Mouse (Mus musculus) intestine, postnatal 0 days (tissue): ENCODE data around the gene Eef1b2. TPM values are rescaled to one million over a fixed set of nuclear protein-coding genes. Genes with fewer than 3 reads are reported as not detected.

Experiments used
- ATAC-seq: fragments of 200-750 bp; cut with Nextera tagmentation; 2 replicates; pipeline ENCODE4 v1.8.0; 2017; ENCODE audit warnings: mild to moderate bottlenecking, moderate TSS enrichment, moderate library complexity
- H3K27ac ChIP-seq: fragments of 300-500 bp; sonication (generic); 2 replicates; pipeline ENCODE4 v1.5.1; 2014; ENCODE audit warnings: mild to moderate bottlenecking, low read depth, low read length, moderate library complexity
- H3K27me3 ChIP-seq: fragments of 300-500 bp; sonication (generic); replicated peaks from 2 replicates; pipeline ENCODE4 v1.6.1; 2014; ENCODE audit warnings: low read length, mixed read lengths; ENCODE audit not compliant: control insufficient read depth, insufficient read depth
- H3K36me3 ChIP-seq: fragments of 300-500 bp; sonication (generic); 2 replicates; pipeline ENCODE4 v1.6.1; 2014; ENCODE audit warnings: mild to moderate bottlenecking, moderate library complexity; ENCODE audit not compliant: control insufficient read depth, insufficient read depth
- H3K4me1 ChIP-seq: fragments of 300-500 bp; sonication (generic); replicated peaks from 2 replicates; pipeline ENCODE4 v1.6.1; 2014; ENCODE audit warnings: antibody characterized with exemption, low read length, mixed read lengths; ENCODE audit not compliant: control insufficient read depth, insufficient read depth
- H3K4me2 ChIP-seq: fragments of 300-500 bp; sonication (generic); replicated peaks from 2 replicates; pipeline ENCODE4 v1.6.1; 2014; ENCODE audit warnings: low read depth, mild to moderate bottlenecking, moderate library complexity
- H3K4me3 ChIP-seq: fragments of 300-500 bp; sonication (generic); 2 replicates; pipeline ENCODE4 v1.5.1; 2014; ENCODE audit warnings: low read depth, low read length
- H3K9ac ChIP-seq: fragments of 300-500 bp; sonication (generic); 2 replicates; pipeline ENCODE4 v1.6.1; 2014; ENCODE audit warnings: mild to moderate bottlenecking, low read depth, low read length
- H3K9me3 ChIP-seq: fragments of 300-500 bp; sonication (generic); 2 replicates; pipeline ENCODE4 v1.6.1; 2016; ENCODE audit warnings: mixed run types; ENCODE audit not compliant: control insufficient read depth
- CTCF ChIP-seq: sonication (generic); IDR thresholded peaks from 2 replicates; pipeline ENCODE4 v1.5.1; 2016; ENCODE audit warnings: low read depth, mild to moderate bottlenecking, control low read depth, antibody characterized with exemption, moderate library complexity
- WGBS: fragments of 180-500 bp; shearing (Covaris S2); extraction: QIAGEN DNeasy Blood & Tissue Kit; methylation state at CpG from one replicate; pipeline ENCODE4 v1.1.7; 2014; 5-methylcytosine and 5-hydroxymethylcytosine counted together
- polyA plus RNA-seq: library from polyadenylated mRNA; unstranded; fragments of >200 nt; fragmentation: Nextera tagmentation; extraction: Ambion mirVana; gene quantifications from 2 replicates; pipeline ENCODE4 v1.2.1, GENCODE M21; 2015

Eef1b2 gene
- polyA plus RNA-seq, 1 experiment from 2014 or later: 316 TPM

DNA sequence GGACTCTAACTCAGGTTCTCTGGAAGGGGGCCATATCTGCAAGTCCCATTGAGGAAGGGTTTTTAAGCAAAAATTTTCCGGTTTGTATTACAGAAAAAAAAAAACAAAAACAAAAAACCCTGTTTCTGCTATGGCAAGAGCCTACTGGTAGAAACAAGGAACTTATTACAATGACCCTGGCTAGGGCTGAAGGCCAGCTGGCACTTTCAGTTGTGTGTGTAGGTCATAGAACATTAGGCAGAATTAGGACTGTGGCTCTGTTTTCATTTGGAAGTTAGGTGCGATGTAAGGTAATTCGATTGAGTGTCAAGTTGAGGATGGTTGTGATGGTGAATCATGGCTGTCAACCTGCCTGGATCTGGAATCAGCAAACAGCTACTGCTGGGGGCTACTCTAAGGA, 11.9 kb downstream of the Eef1b2 start:
- no peak overlapping the region for H3K4me2 ChIP-seq
- H3K27ac ChIP-seq: no peak overlapping the region
- no peaks in the 10 kb centered on the region for H3K27me3 ChIP-seq
- ATAC-seq: no peak
- no peaks in the 10 kb centered on the region for H3K36me3 ChIP-seq
- no peak overlapping the region for H3K4me3 ChIP-seq
- 83% methylated on average over 3 of the region's 3 CpGs for WGBS
- H3K9me3 ChIP-seq: no peaks in the 10 kb centered on the region
- no peak for TF ChIP-seq CTCF
- no peak overlapping the region for H3K9ac ChIP-seq
- H3K4me1 ChIP-seq: no peaks in the 10 kb centered on the region

DNA sequence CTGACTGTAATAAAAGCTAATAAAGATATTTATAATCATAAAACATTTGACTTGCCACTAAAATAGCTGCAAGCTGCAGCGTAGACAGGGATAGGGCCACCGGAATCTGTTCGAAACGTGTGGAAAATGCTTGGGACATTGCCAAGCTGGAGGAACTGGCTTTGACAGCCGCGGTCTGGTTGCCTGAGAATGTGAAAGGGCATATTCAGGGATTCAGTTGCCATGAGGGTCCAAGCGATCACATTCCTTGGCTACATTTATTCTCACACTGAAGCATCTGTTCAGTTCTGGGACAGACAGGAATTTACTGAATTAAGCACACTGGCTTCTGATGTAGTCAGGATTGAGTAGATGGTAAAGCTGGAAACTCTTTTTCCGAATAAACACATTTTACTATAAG, 14.2 kb downstream of the Eef1b2 start:
- Histone ChIP-seq H3K27ac (no peak overlapping the region), H3K4me2 (no peak overlapping the region), H3K4me1 (no peaks in the 10 kb centered on the region), H3K9ac (no peak overlapping the region), H3K4me3 (no peak overlapping the region), H3K36me3 (no peaks in the 10 kb centered on the region), H3K9me3 (no peaks in the 10 kb centered on the region), H3K27me3 (no peaks in the 10 kb centered on the region)
- TF ChIP-seq CTCF: no peak
- no peak for ATAC-seq
- whole genome bisulfite sequencing: 62% methylated on average over 8 of the region's 8 CpGs

DNA sequence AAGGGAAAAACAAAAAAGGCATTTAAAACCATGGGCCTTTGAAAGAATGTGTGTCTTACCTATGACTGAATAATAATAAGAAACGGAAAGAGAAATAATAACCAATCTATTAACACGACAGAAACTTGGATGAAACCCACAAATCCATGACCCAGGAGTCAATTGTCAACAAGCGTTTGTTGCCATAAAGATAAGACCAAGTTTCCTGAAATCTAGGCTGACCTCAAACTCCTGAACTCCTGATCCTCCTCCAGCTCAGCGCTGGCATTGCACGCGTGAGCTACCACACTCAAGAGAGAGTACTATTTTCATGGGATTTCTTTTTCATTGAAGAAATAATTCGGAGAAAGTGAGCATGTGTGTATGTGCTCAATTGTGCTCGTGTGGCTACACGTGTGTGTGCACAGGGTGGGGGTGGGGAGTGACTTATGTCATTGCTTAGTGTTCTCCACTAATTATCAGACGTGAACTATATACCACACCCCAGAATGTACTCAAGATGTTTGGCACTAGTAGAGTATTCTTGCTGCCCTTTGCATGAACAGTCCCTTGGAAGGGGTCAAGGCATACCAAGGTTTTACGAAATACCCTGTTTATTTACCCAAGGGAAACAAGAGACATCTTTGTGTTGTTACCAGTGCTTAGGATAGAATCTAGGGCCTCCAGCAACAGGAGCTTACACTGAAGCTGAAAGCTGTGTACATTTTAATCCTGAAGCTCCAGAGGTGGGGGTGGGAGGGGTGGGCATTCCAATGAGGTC, 15.9 kb downstream of the Eef1b2 start:
- no peaks in the 10 kb centered on the region for H3K4me1 ChIP-seq
- no peaks in the 10 kb centered on the region for H3K36me3 ChIP-seq
- H3K4me3 ChIP-seq: no peak overlapping the region
- no peaks in the 10 kb centered on the region for H3K27me3 ChIP-seq
- H3K9me3 ChIP-seq: no peaks in the 10 kb centered on the region
- H3K4me2 ChIP-seq: no peak overlapping the region
- no peak for ATAC-seq
- TF ChIP-seq CTCF: no peak
- no peak overlapping the region for H3K9ac ChIP-seq
- no peak overlapping the region for H3K27ac ChIP-seq
- 76% methylated on average over 11 of the region's 11 CpGs for WGBS

DNA sequence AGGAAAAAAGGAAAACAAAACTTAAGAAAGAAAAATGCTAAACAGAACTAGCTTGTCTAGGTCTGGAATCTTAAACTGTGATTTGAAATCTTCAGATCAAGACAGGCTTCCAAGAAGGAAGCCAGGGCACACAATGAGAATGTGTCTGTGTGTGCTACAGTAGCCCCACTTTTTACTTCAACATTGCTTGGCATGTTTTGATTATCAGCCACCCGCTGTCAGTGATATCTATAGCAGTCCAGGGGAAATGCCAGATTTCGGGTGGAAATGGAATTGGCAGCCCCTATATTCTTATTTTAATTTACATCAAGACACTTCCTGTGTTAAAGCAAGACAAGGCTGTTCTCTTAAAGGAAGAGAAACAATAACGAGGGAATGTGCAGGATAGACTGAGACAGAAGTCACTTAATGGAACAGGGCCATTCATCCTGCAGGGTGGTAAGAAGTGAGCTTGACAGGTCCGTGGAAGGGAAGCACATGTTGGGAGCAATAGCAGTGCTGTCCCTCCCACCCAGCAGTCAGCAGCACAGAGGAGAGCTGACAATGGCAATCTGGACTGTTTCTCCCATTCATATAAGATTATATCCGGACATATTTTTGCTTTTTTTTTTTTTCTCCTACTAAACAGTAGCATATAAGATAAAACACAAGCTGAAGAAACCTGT, 19.4 kb downstream of the Eef1b2 start:
- WGBS: 54% methylated on average over 5 of the region's 5 CpGs
- Histone ChIP-seq H3K36me3 (no peaks in the 10 kb centered on the region), H3K27ac (no peak overlapping the region), H3K9me3 (no peaks in the 10 kb centered on the region), H3K9ac (no peak overlapping the region), H3K4me3 (no peak overlapping the region), H3K27me3 (no peaks in the 10 kb centered on the region), H3K4me1 (no peaks in the 10 kb centered on the region), H3K4me2 (no peak overlapping the region)
- TF ChIP-seq CTCF: no peak
- no peak for ATAC-seq

DNA sequence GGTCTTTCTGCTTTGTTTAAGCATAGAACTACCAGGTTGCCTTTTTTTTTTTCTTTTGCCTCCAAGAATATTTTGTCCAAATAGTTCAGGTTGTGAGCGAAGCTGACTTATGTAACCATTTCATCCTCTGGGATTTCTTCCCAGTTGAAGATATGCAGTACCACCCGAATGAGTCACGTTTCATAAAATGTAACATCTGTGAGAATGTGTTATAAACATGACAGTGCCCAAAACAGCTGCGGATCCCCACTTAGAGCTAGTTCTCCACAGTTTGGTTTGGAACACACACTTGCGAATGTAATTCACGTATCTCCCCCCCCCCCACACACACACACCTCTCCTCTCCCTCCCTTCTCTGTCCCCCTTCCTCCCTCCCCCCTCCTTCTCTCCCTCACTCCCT, 22.8 kb downstream of the Eef1b2 start:
- H3K4me2 ChIP-seq: no peak overlapping the region
- H3K27ac ChIP-seq: no peak overlapping the region
- 80% methylated on average over 6 of the region's 6 CpGs for WGBS
- H3K9me3 ChIP-seq: no peaks in the 10 kb centered on the region
- H3K4me3 ChIP-seq: no peak overlapping the region
- no peak for TF ChIP-seq CTCF
- H3K36me3 ChIP-seq: no peaks in the 10 kb centered on the region
- H3K9ac ChIP-seq: no peak overlapping the region
- H3K4me1 ChIP-seq: no peaks in the 10 kb centered on the region
- ATAC-seq: no peak
- H3K27me3 ChIP-seq: no peaks in the 10 kb centered on the region

DNA sequence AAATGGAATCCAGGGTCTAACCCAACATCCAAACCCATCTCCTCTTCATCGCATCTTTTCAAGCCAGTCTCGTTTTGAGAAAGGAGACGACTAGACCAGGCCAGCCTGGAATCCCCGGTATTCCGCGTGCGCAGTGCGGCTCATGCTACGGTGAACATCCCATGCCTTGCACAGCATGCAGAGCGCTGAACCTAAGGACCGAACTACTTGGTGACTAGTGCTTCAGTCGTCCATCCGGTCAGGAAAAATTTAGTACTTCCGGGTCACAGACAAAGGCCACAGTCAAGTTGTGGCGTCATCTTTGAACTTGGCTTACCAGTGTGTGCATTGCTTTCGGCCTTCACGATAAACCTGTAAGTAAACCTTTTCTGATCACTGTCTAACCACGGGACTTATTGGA, 23.7 kb downstream of the Eef1b2 start:
- 94% methylated on average over 18 of the region's 18 CpGs for WGBS
- no peak for ATAC-seq

More for the DNA sequence above, 23.7 kb downstream of the Eef1b2 start:
- Histone ChIP-seq H3K27me3 (no peaks in the 10 kb centered on the region), H3K4me1 (no peaks in the 10 kb centered on the region), H3K4me2 (no peak overlapping the region), H3K9me3 (no peaks in the 10 kb centered on the region), H3K4me3 (no peak overlapping the region), H3K36me3 (no peaks in the 10 kb centered on the region), H3K9ac (no peak overlapping the region), H3K27ac (no peak overlapping the region)
- TF ChIP-seq CTCF: no peak
